Mouse (Mus musculus) G1E (cell line): ENCODE data around the gene Gm1043. TPM values are rescaled to one million over a fixed set of nuclear protein-coding genes. Genes with fewer than 3 reads are reported as not detected.

ENCODE experiments used
- ATAC-seq: 2 replicates; pipeline ENCODE4 v1.8.0; 2016; ENCODE audit warnings: mild to moderate bottlenecking; ENCODE audit not compliant: insufficient number of reproducible peaks, poor library complexity, low FRiP score, severe bottlenecking; ENCODE audit errors: extremely low read depth
- DNase-seq: peaks from one replicate; pipeline ENCODE4 v3.0.0; 2012; ENCODE audit warnings: low spot score
- H3K27me3 ChIP-seq: 2 replicates; pipeline ENCODE4 v1.6.1; 2012; ENCODE audit warnings: mild to moderate bottlenecking, low read length, inconsistent platforms; ENCODE audit not compliant: insufficient read depth
- H3K36me3 ChIP-seq: replicated peaks from 2 replicates; pipeline ENCODE3; 2012; ENCODE audit warnings: mild to moderate bottlenecking, inconsistent platforms
- H3K4me1 ChIP-seq: 2 replicates; pipeline ENCODE4 v1.6.1; 2012; ENCODE audit warnings: low read depth, low read length, inconsistent platforms, mixed read lengths; ENCODE audit not compliant: insufficient read depth
- H3K4me3 ChIP-seq: 2 replicates; pipeline ENCODE4 v1.5.1; 2012; ENCODE audit warnings: low read depth, mild to moderate bottlenecking, inconsistent platforms, low read length, moderate library complexity, mixed read lengths
- H3K9me3 ChIP-seq: replicated peaks from 2 replicates; pipeline ENCODE4 v1.6.1; 2012; ENCODE audit warnings: inconsistent platforms
- CTCF ChIP-seq: IDR thresholded peaks from 2 replicates; pipeline ENCODE4 v1.5.1; 2012; ENCODE audit warnings: low read depth, low read length, inconsistent platforms, mixed read lengths
- GATA1 ChIP-seq: IDR thresholded peaks from 2 replicates; pipeline ENCODE4 v1.6.1; 2012; ENCODE audit warnings: borderline replicate concordance, low read length, inconsistent platforms, mixed read lengths
- GATA2 ChIP-seq: IDR thresholded peaks from 2 replicates; pipeline ENCODE4 v1.6.1; 2012; ENCODE audit warnings: low read depth, low read length, inconsistent platforms, borderline replicate concordance
- POLR2AphosphoS5 ChIP-seq: IDR thresholded peaks from 2 replicates; pipeline ENCODE4 v1.6.1; 2012; ENCODE audit warnings: low read depth, low read length, inconsistent platforms; ENCODE audit not compliant: insufficient replicate concordance
- TAL1 ChIP-seq: conservative IDR thresholded peaks from 2 replicates; pipeline ENCODE4 v1.6.1; 2012; ENCODE audit warnings: low read depth, low read length, inconsistent platforms, mixed read lengths
- polyA plus RNA-seq: library from polyadenylated mRNA; stranded (reverse); fragments of >175 nt; gene quantifications from 2 replicates; pipeline ENCODE4 v1.2.3, GENCODE M21; 2012
- total RNA-seq, 2 experiments: library from RNA; stranded (forward) in 1 of 2; stranded (reverse) in 1 of 2; fragments of 200-1000 nt in 1 of 2; fragments of >200 nt in 1 of 2; fragmentation: Nextera tagmentation in 1 of 2; gene quantifications; 2 replicates each; pipeline ENCODE4 v1.2.3; 2014 to 2017

The Gm1043 gene
- total and polyA plus RNA-seq, 3 experiments, result 0.38 TPM; not detected in 2

- H3K4me3 ChIP-seq, result no peak overlapping the region
- ATAC-seq, result no peak
- no peaks in the 10 kb centered on the region for H3K36me3 ChIP-seq
- H3K27me3 ChIP-seq, result no peaks in the 10 kb centered on the region
- TF ChIP-seq CTCF, result no peak
- TF ChIP-seq POLR2AphosphoS5, result no peak
- no peak for TF ChIP-seq GATA2
- TF ChIP-seq TAL1, result no peak
- no peak for TF ChIP-seq GATA1
- no peak for DNase-seq
- H3K4me1 ChIP-seq, result no peaks in the 10 kb centered on the region
- peaks cover 36% of the 10 kb centered on the region for H3K9me3 ChIP-seq
These were observed 117.1 kb downstream of the Gm1043 start for GRCm38 (mm10) chr5:37202285-37202684.

DNA sequence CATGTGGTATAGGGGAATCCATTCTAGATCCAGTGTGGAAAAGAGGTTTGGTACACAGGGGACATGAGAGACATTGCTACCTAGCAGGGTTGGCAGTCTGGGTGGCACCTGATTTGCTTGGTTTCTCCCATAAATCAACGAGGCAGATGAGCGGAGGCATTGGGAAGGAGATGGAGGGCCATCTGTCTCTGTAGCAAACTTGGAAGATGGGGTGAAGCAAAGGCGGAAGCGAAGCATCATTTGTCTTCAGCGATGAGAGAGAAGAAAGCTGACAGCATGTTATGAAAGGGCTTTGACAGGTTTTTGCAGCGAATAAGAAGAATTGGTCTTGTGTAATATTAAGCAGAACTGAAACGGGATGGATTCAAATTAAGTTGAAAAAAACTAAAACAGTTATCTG, 119.7 kb downstream of the Gm1043 start:
- TF ChIP-seq GATA1 (no peak), POLR2AphosphoS5 (no peak), TAL1 (no peak), GATA2 (no peak), CTCF (no peak)
- no peaks in the 10 kb centered on the region for H3K36me3 ChIP-seq
- H3K27me3 ChIP-seq, result no peaks in the 10 kb centered on the region
- H3K4me3 ChIP-seq, result no peak overlapping the region
- H3K4me1 ChIP-seq, result no peaks in the 10 kb centered on the region
- H3K9me3 ChIP-seq, result peaks cover 23% of the 10 kb centered on the region
- ATAC-seq (no peak), DNase-seq (no peak)

GRCm38 (mm10) chr5:37205420-37205819, 120.2 kb downstream of the Gm1043 start:
- DNase-seq, result no peak
- TF ChIP-seq POLR2AphosphoS5, result no peak
- no peak for TF ChIP-seq GATA2
- no peak for TF ChIP-seq TAL1
- no peak for TF ChIP-seq GATA1
- TF ChIP-seq CTCF, result no peak
- no peak for ATAC-seq
- H3K4me1 ChIP-seq, result no peaks in the 10 kb centered on the region
- no peaks in the 10 kb centered on the region for H3K36me3 ChIP-seq
- peaks cover 23% of the 10 kb centered on the region for H3K9me3 ChIP-seq
- H3K27me3 ChIP-seq, result no peaks in the 10 kb centered on the region
- no peak overlapping the region for H3K4me3 ChIP-seq

DNA sequence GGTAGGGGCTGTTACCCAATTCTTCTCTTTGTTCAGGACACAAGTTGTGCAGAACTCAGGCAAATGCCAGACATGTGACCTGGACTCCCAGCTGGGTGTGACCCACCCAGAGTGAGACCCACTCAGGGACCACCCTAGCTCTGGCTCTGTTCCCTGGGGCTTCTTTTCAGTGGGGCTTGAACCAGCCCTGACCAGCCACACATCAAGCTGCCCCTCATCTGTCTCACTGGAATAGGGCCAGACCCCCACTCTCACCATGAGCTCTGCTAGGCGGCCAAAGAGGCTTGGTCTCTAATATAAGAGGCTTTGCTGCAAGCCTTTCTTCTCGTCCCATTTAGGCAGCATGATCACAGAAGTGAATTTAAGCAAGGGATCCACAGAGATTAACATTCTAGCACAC, 121.2 kb downstream of the Gm1043 start:
- no peak for DNase-seq
- no peak for ATAC-seq
- Histone ChIP-seq H3K9me3 (peaks cover 24% of the 10 kb centered on the region), H3K27me3 (no peaks in the 10 kb centered on the region), H3K4me1 (no peaks in the 10 kb centered on the region), H3K36me3 (no peaks in the 10 kb centered on the region), H3K4me3 (no peak overlapping the region)
- TF ChIP-seq GATA1, result no peak
- no peak for TF ChIP-seq POLR2AphosphoS5
- TF ChIP-seq GATA2, result no peak
- no peak for TF ChIP-seq TAL1
- no peak for TF ChIP-seq CTCF

DNA sequence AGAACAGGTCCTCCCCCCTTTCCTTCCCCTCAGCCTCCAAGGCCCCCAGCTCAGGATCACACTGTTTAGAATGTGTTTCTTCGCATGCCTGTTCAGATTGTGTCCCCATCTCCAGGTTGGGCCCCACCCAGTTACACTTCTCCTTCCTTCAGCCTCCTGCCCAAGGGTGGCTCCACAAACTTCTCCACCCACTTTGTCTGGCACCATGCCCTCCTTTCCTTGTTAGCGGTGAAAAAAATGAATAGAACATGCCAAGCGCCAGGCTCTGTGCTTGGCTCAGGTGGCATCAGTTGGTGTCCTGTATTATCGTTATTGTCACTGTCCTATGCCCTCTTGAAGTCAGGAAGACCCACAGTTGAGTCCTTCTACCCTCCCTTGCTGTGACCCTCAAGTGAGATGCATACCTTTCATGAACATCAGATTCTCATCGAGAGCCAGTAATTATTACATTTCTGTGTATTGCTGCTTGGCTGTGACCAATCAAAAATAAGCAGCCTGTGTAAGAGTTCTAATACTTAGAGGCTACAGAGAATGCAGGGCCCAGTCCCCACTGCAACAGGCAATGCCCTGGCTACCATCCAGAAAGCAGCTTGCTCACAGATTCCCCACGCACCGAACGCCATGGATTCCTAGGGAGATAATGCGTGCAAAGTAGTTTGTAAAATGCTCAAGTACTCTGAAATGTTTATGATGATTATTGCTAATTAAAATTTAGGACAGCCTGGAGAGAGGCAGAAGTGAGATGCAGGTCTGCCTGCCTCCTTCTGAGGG, 128.0 kb downstream of the Gm1043 start:
- Histone ChIP-seq H3K27me3 (no peaks in the 10 kb centered on the region), H3K4me3 (no peak overlapping the region), H3K4me1 (no peaks in the 10 kb centered on the region), H3K36me3 (no peaks in the 10 kb centered on the region), H3K9me3 (peaks cover 30% of the 10 kb centered on the region)
- DNase-seq, result no peak
- ATAC-seq, result no peak
- TF ChIP-seq POLR2AphosphoS5, result no peak
- TF ChIP-seq GATA2, result no peak
- no peak for TF ChIP-seq GATA1
- no peak for TF ChIP-seq TAL1
- no peak for TF ChIP-seq CTCF

DNA sequence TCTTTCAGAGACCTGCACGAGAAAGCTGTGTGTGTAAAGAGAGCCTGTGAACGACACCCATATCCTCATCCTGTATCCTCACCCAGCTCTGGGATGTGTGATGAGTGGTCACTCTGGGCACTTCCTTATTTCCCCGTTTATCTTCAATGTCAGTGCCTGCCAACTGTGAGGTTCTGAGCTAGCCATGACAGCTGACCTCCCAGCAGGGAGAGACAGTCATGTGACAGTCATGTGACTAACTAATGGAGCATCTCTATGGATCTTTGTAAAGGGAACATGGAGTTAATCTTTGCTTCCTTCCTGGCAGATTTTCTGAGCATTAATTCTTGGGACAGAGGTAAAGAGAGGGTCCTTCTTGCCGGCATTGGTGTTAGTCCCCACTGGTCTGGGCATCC, 128.5 kb downstream of the Gm1043 start:
- TF ChIP-seq CTCF (no peak), TAL1 (no peak), GATA2 (no peak), POLR2AphosphoS5 (no peak), GATA1 (no peak)
- ATAC-seq, result no peak

More for the DNA sequence above, 128.5 kb downstream of the Gm1043 start:
- no peaks in the 10 kb centered on the region for H3K4me1 ChIP-seq
- H3K9me3 ChIP-seq, result peaks cover 30% of the 10 kb centered on the region
- H3K36me3 ChIP-seq, result no peaks in the 10 kb centered on the region
- H3K27me3 ChIP-seq, result no peaks in the 10 kb centered on the region
- H3K4me3 ChIP-seq, result no peak overlapping the region
- no peak for DNase-seq
